Comparison of ENCODE assay signal across 17 mouse cellular contexts in genomic region chr6:33955469-33955868, GRCm38 (mm10).
DNase-seq lines count a peak whose midpoint lies in the region; ATAC-seq and TF ChIP-seq lines count a peak whose summit lies in the region.
"Had no signal": no experiment of that assay in that cellular context is flagged by ENCODE, and none has a peak within 500 bp of the region (broad histone marks: within the 10 kb centered on the region; RNA-seq: fewer than 3 reads in every experiment).

No protein-coding gene starts in this region.

- no peak for ATAC-seq in forebrain, embryonic 12.5 days (ENCODE audit: low FRiP score)
- ATAC-seq in forebrain, postnatal 0 days: peak; percentile 91
- ATAC-seq in midbrain, embryonic 16.5 days: no peak

- no peaks in the 10 kb centered on the region for H3K9me3 ChIP-seq in forebrain, embryonic 12.5 days
- no peaks in the 10 kb centered on the region for H3K9me3 ChIP-seq in forebrain, postnatal 0 days (ENCODE audit: low read length)
- no peaks in the 10 kb centered on the region for H3K9me3 ChIP-seq in midbrain, embryonic 16.5 days (replicated peaks; ENCODE audit: control insufficient read depth, low read length, poor library complexity, severe bottlenecking)
- H3K9me3 ChIP-seq: heart, embryonic 15.5 days; limb, embryonic 12.5 days; liver, embryonic 13.5 days; lung, embryonic 15.5 days had no signal

- H3K27ac ChIP-seq in layer of hippocampus, adult 2 months: peak overlapping the region; percentile 72
- H3K27ac ChIP-seq in forebrain, embryonic 12.5 days: peak overlapping the region; percentile 51; the same call in 1 of the 2 replicates
- H3K27ac ChIP-seq in forebrain, postnatal 0 days (ENCODE audit: low read depth, low read length): peak overlapping the region; percentile 60
- peak overlapping the region; percentile 4 for H3K27ac ChIP-seq in midbrain, embryonic 16.5 days (ENCODE audit: low read length)
- H3K27ac ChIP-seq: heart, adult 2 months; heart, embryonic 15.5 days; limb, embryonic 12.5 days; liver, embryonic 13.5 days; lung, embryonic 15.5 days had no signal

- peaks cover 15% of the 10 kb centered on the region for H3K4me1 ChIP-seq in forebrain, embryonic 12.5 days
- H3K4me1 ChIP-seq in forebrain, postnatal 0 days (ENCODE audit: insufficient read depth): no peaks in the 10 kb centered on the region
- peaks cover 8% of the 10 kb centered on the region; the same call in 1 of the 2 replicates for H3K4me1 ChIP-seq in midbrain, embryonic 16.5 days (ENCODE audit: control insufficient read depth, insufficient read depth, low read length)
- H3K4me1 ChIP-seq: limb, embryonic 12.5 days; liver, embryonic 13.5 days; lung, embryonic 15.5 days had no signal

- H3K9ac ChIP-seq in forebrain, embryonic 12.5 days: no peak overlapping the region
- H3K9ac ChIP-seq in forebrain, postnatal 0 days: no peak overlapping the region
- no peak overlapping the region for H3K9ac ChIP-seq in midbrain, embryonic 16.5 days (ENCODE audit: low read depth, low read length)
- H3K9ac ChIP-seq: heart, embryonic 15.5 days; limb, embryonic 12.5 days; liver, embryonic 13.5 days; lung, embryonic 15.5 days had no signal

- no peak for DNase-seq in layer of hippocampus, adult 2 months (ENCODE audit: low spot score in 2 of 2)
- DNase-seq in layer of hippocampus, postnatal 36 days: no peak
- DNase-seq in forebrain, postnatal 0 days: peak; percentile 46
- no peak for DNase-seq in cerebellum, postnatal 25 days
- no peak for DNase-seq in kidney, postnatal 36 days
- DNase-seq: adrenal gland, postnatal 10 days; cerebellum, adult 18-20 months; heart, adult 2 months; kidney, adult 2 months; kidney, postnatal 14 days; liver, embryonic 13.5 days; right cerebral cortex, postnatal 14 days had no signal

- no peak overlapping the region for H3K4me2 ChIP-seq in forebrain, embryonic 12.5 days
- no peak overlapping the region for H3K4me2 ChIP-seq in forebrain, postnatal 0 days (ENCODE audit: low read depth)
- no peak overlapping the region for H3K4me2 ChIP-seq in midbrain, embryonic 16.5 days (ENCODE audit: low read length)
- H3K4me2 ChIP-seq: heart, embryonic 15.5 days; limb, embryonic 12.5 days; liver, embryonic 13.5 days; lung, embryonic 15.5 days had no signal

- H3K36me3 ChIP-seq in forebrain, embryonic 12.5 days (replicated peaks): no peaks in the 10 kb centered on the region
- no peaks in the 10 kb centered on the region for H3K36me3 ChIP-seq in forebrain, postnatal 0 days (ENCODE audit: insufficient read depth)
- H3K36me3 ChIP-seq in midbrain, embryonic 16.5 days (ENCODE audit: control insufficient read depth, insufficient read depth, low read length): no peaks in the 10 kb centered on the region
- H3K36me3 ChIP-seq: heart, embryonic 15.5 days; limb, embryonic 12.5 days; liver, embryonic 13.5 days; lung, embryonic 15.5 days had no signal

- no peak overlapping the region for H3K4me3 ChIP-seq in layer of hippocampus, adult 2 months
- no peak overlapping the region for H3K4me3 ChIP-seq in forebrain, embryonic 12.5 days (replicated peaks)
- H3K4me3 ChIP-seq in forebrain, postnatal 0 days (ENCODE audit: low read depth, low read length): no peak overlapping the region
- no peak overlapping the region for H3K4me3 ChIP-seq in midbrain, embryonic 16.5 days (ENCODE audit: low read depth, low read length)
- H3K4me3 ChIP-seq: heart, adult 2 months; heart, embryonic 15.5 days; limb, embryonic 12.5 days; liver, embryonic 13.5 days; lung, embryonic 15.5 days had no signal

- no peak for TF ChIP-seq CTCF in layer of hippocampus, adult 2 months (conservative IDR thresholded peaks at IDR 0.05)
- no peak for TF ChIP-seq CTCF in forebrain, postnatal 0 days (IDR thresholded peaks at IDR 0.05; ENCODE audit: low read depth)

- WGBS in forebrain, embryonic 12.5 days: 67% methylated on average over 7 of the region's 7 CpGs
- WGBS in forebrain, postnatal 0 days: 38% methylated on average over 7 of the region's 7 CpGs
- WGBS in midbrain, embryonic 16.5 days: 53% methylated on average over 7 of the region's 7 CpGs

- H3K27me3 ChIP-seq in forebrain, embryonic 12.5 days: no peaks in the 10 kb centered on the region
- H3K27me3 ChIP-seq in forebrain, postnatal 0 days (ENCODE audit: insufficient read depth, low read length): no peaks in the 10 kb centered on the region
- H3K27me3 ChIP-seq in midbrain, embryonic 16.5 days (ENCODE audit: control insufficient read depth, insufficient read depth, low read depth, low read length): no peaks in the 10 kb centered on the region
- H3K27me3 ChIP-seq: heart, embryonic 15.5 days; limb, embryonic 12.5 days; liver, embryonic 13.5 days; lung, embryonic 15.5 days had no signal

Comparison
In these comparisons a context has a peak if more than half of its experiments do, and no peak if none do; other contexts are left out.
1. H3K27ac ChIP-seq: peak in every context shown above with its lines; median percentile 72 in layer of hippocampus, adult 2 months; 60 in forebrain, postnatal 0 days; 51 in forebrain, embryonic 12.5 days; 4 in midbrain, embryonic 16.5 days.